Mouse (Mus musculus): Measurements from ENCODE around the gene Arid1b. TPM values are rescaled to one million over a fixed set of nuclear protein-coding genes. Genes with fewer than 3 reads are reported as not detected.

Arid1b gene
- total and polyA plus RNA-seq, 2 experiments = 9.7 to 11.7 TPM

DNA sequence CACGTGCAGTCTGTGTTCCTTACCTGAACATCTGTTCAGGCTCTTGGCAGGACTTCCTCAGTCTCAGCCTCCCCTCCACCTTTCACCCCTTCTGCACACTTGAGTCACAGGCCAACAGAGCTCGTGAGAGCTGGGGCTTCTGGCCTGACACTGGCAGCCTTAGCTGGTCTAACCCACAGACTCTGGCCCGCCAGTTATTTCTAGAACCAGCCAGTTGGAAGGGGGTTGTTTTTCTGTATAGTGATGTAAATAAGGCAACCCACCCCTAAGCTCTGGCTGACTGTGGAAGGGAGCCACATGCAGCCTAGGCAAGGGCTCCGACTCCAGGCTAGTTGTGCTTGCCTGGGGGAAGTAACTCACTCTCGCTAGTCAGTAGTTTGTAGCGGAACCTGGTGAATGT lies 276.7 kb downstream of the Arid1b start:
- no peak overlapping the region for H3K27ac ChIP-seq (replicated peaks; ENCODE audit: insufficient read depth, low read depth, low read length)
- no peaks in the 10 kb centered on the region; the same call in 1 of the 2 replicates for H3K79me2 ChIP-seq (ENCODE audit: control insufficient read depth, insufficient read depth, low read length)
- 93% methylated on average over 6 of the region's 6 CpGs for WGBS
- no peaks in the 10 kb centered on the region for H3K4me1 ChIP-seq (ENCODE audit: control insufficient read depth, insufficient read depth, low read length)
- H3K27me3 ChIP-seq (ENCODE audit: control insufficient read depth, insufficient read depth, low read length) = no peaks in the 10 kb centered on the region
- peaks cover 3% of the 10 kb centered on the region; the same call in 1 of the 2 replicates for H3K36me3 ChIP-seq (ENCODE audit: control insufficient read depth, insufficient read depth, low read length)
- DNase-seq (ENCODE audit: extremely low read depth, low read depth, low spot score) = no peak
- no peak for TF ChIP-seq CTCF (IDR thresholded peaks at IDR 0.05; ENCODE audit: low read depth, low read length)
- TF ChIP-seq POLR2A (IDR thresholded peaks at IDR 0.05; ENCODE audit: extremely low read depth, insufficient read depth, low read length) = no peak
- H3K4me3 ChIP-seq (ENCODE audit: insufficient read depth, low read depth, low read length) = no peak overlapping the region
- no peak overlapping the region for H3K9ac ChIP-seq (ENCODE audit: low read depth, low read length)

DNA sequence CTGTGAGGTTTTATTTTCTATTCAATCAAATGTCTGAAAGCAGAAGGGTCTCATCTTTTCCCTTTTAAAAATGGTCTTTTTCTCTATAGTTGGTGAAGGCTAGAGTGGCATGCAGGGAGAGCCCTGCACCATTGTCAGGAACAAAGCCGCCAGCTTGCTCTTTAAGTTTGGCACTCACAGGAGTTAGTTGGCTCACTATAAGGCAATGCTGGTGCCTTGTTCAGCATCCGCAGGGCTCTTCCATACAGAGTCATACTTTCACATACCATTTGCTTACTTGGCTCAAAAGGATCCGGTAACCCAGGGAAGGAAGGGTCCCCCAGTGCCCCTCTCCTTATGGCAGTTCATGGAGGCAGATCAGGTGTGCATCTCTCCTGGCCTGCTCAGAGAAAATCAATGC lies 279.0 kb downstream of the Arid1b start:
- Histone ChIP-seq H3K9ac (ENCODE audit: low read depth, low read length) (no peak overlapping the region), H3K4me1 (ENCODE audit: control insufficient read depth, insufficient read depth, low read length) (no peaks in the 10 kb centered on the region), H3K27ac (replicated peaks; ENCODE audit: insufficient read depth, low read depth, low read length) (no peak overlapping the region), H3K36me3 (ENCODE audit: control insufficient read depth, insufficient read depth, low read length) (peaks cover 1% of the 10 kb centered on the region; the same call in 1 of the 2 replicates), H3K27me3 (ENCODE audit: control insufficient read depth, insufficient read depth, low read length) (no peaks in the 10 kb centered on the region), H3K79me2 (ENCODE audit: control insufficient read depth, insufficient read depth, low read length) (no peaks in the 10 kb centered on the region), H3K4me3 (ENCODE audit: insufficient read depth, low read depth, low read length) (no peak overlapping the region)
- TF ChIP-seq CTCF (IDR thresholded peaks at IDR 0.05; ENCODE audit: low read depth, low read length) (no peak), POLR2A (IDR thresholded peaks at IDR 0.05; ENCODE audit: extremely low read depth, insufficient read depth, low read length) (no peak)
- 98% methylated on average over 3 of the region's 3 CpGs for WGBS
- no peak for DNase-seq (ENCODE audit: extremely low read depth, low read depth, low spot score)

DNA sequence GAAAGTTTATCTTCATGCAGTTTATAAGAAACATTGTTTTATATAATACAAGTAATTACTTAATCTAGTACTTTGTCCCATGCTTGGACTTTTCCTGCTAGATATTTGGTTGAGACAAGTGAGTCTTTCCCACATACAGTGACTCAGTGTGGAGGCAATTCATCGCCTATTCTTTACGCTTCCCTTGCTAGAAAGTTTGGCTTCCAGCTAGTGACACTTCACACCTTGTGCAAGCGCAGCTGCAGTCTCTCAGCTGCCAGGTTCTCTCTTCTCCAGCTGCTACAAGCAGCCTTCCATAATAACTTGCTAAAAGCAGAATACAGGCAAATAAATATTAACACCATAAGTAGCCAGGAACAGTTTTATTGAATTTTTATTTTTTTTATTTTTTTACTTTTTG lies 279.6 kb downstream of the Arid1b start:
- H3K79me2 ChIP-seq (ENCODE audit: control insufficient read depth, insufficient read depth, low read length) = no peaks in the 10 kb centered on the region
- DNase-seq (ENCODE audit: extremely low read depth, low read depth, low spot score) = no peak
- no peak overlapping the region for H3K27ac ChIP-seq (replicated peaks; ENCODE audit: insufficient read depth, low read depth, low read length)
- H3K9ac ChIP-seq (ENCODE audit: low read depth, low read length) = no peak overlapping the region
- TF ChIP-seq CTCF (IDR thresholded peaks at IDR 0.05; ENCODE audit: low read depth, low read length) (no peak), POLR2A (IDR thresholded peaks at IDR 0.05; ENCODE audit: extremely low read depth, insufficient read depth, low read length) (no peak)
- no peaks in the 10 kb centered on the region for H3K4me1 ChIP-seq (ENCODE audit: control insufficient read depth, insufficient read depth, low read length)
- H3K27me3 ChIP-seq (ENCODE audit: control insufficient read depth, insufficient read depth, low read length) = no peaks in the 10 kb centered on the region
- H3K36me3 ChIP-seq (ENCODE audit: control insufficient read depth, insufficient read depth, low read length) = no peaks in the 10 kb centered on the region
- WGBS = 94% methylated on average over 3 of the region's 3 CpGs
- H3K4me3 ChIP-seq (ENCODE audit: insufficient read depth, low read depth, low read length) = no peak overlapping the region

DNA sequence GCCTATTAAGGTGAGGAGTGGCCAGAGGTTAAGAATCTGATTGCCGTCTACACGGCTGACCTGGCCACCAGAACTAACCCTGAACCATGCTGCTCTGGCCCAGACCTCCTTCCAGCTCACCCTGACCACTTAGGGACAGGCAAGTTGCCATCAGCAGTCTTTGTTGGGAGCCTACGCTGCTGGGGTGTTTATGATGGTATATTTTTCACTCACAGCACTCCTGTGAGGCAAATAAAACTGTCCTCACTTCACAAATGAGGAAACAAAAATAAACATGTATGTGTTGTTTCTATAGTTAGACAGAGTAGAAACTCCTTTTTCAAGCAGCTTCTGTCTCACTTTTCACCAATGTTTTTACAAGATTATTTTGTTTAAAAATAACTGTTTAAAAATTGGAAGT lies 280.3 kb downstream of the Arid1b start:
- H3K27me3 ChIP-seq (ENCODE audit: control insufficient read depth, insufficient read depth, low read length) = no peaks in the 10 kb centered on the region
- 92% methylated on average over 3 of the region's 3 CpGs for WGBS
- no peaks in the 10 kb centered on the region for H3K4me1 ChIP-seq (ENCODE audit: control insufficient read depth, insufficient read depth, low read length)
- H3K27ac ChIP-seq (replicated peaks; ENCODE audit: insufficient read depth, low read depth, low read length) = no peak overlapping the region
- no peak overlapping the region for H3K4me3 ChIP-seq (ENCODE audit: insufficient read depth, low read depth, low read length)
- no peak overlapping the region for H3K9ac ChIP-seq (ENCODE audit: low read depth, low read length)
- DNase-seq (ENCODE audit: extremely low read depth, low read depth, low spot score) = no peak
- H3K36me3 ChIP-seq (ENCODE audit: control insufficient read depth, insufficient read depth, low read length) = no peaks in the 10 kb centered on the region
- TF ChIP-seq POLR2A (IDR thresholded peaks at IDR 0.05; ENCODE audit: extremely low read depth, insufficient read depth, low read length) = no peak
- TF ChIP-seq CTCF (IDR thresholded peaks at IDR 0.05; ENCODE audit: low read depth, low read length) = no peak
- no peaks in the 10 kb centered on the region for H3K79me2 ChIP-seq (ENCODE audit: control insufficient read depth, insufficient read depth, low read length)

DNA sequence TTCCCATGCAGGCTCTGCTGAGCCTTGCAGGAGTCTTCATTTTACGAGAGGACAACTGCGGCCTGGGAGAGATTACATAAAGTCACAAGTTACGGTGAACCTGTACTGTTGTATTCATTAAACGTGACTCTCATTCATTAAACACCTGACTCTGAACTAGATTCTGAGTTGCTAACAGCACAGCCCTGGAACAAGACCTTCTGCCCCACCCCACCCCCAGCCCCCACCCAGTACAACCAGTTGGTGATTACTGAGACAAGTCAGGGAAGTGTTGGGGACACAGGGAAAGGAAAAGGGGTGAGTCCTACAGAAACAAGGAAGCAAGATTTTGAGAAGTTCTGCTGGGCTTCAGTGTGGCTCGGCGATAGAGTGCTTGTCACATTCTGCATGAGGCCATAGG lies 281.6 kb downstream of the Arid1b start:
- DNase-seq (ENCODE audit: extremely low read depth, low read depth, low spot score) = no peak
- H3K9ac ChIP-seq (ENCODE audit: low read depth, low read length) = no peak overlapping the region

DNA sequence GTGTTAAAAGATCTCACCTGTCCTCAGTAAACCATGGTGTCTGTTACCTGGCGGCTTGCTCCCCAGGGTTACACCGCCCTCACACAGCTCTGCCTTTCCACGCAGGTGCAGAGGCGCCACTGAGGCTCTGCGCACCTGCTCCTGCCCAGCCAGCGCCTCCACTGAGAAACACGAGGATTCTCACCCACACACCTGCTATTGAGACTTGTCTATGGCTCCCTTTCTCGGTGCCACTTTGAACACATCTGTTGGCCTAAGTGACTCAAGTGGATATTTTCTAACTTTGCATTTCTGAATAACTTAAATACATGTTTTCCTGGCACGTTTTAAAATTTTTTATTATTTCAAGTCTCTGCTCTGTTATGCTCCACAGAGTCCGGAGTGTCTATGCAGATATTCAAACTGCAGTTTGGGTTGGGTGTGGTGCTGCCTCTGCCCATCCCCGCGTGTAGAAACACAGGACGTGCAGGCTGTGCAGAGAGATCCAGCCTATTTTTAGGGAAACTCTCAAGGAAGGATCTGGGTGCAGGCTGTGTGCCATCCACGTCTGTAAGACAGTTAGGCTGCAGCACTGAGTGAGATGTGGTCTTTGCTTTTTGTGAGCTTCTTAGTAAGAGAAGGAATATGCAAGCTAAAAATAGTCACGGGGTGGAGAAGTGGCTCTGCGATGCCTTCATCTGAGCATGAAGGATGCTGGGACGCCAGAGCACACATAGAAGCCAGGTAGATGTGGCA lies 283.2 kb downstream of the Arid1b start:
- WGBS = 93% methylated on average over 17 of the region's 17 CpGs
- Histone ChIP-seq H3K27me3 (ENCODE audit: control insufficient read depth, insufficient read depth, low read length) (no peaks in the 10 kb centered on the region), H3K9ac (ENCODE audit: low read depth, low read length) (no peak overlapping the region), H3K4me3 (ENCODE audit: insufficient read depth, low read depth, low read length) (no peak overlapping the region), H3K27ac (replicated peaks; ENCODE audit: insufficient read depth, low read depth, low read length) (no peak overlapping the region), H3K36me3 (ENCODE audit: control insufficient read depth, insufficient read depth, low read length) (no peaks in the 10 kb centered on the region), H3K79me2 (ENCODE audit: control insufficient read depth, insufficient read depth, low read length) (no peaks in the 10 kb centered on the region), H3K4me1 (ENCODE audit: control insufficient read depth, insufficient read depth, low read length) (peaks cover 6% of the 10 kb centered on the region)
- no peak for DNase-seq (ENCODE audit: extremely low read depth, low read depth, low spot score)
- TF ChIP-seq CTCF (IDR thresholded peaks at IDR 0.05; ENCODE audit: low read depth, low read length) = no peak
- TF ChIP-seq POLR2A (IDR thresholded peaks at IDR 0.05; ENCODE audit: extremely low read depth, insufficient read depth, low read length) = no peak

More for the DNA sequence above, 281.6 kb downstream of the Arid1b start:
- no peaks in the 10 kb centered on the region for H3K36me3 ChIP-seq (ENCODE audit: control insufficient read depth, insufficient read depth, low read length)
- no peaks in the 10 kb centered on the region for H3K27me3 ChIP-seq (ENCODE audit: control insufficient read depth, insufficient read depth, low read length)
- no peak overlapping the region for H3K4me3 ChIP-seq (ENCODE audit: insufficient read depth, low read depth, low read length)
- WGBS = 92% methylated on average over 6 of the region's 6 CpGs
- no peak for TF ChIP-seq CTCF (IDR thresholded peaks at IDR 0.05; ENCODE audit: low read depth, low read length)
- no peak for TF ChIP-seq POLR2A (IDR thresholded peaks at IDR 0.05; ENCODE audit: extremely low read depth, insufficient read depth, low read length)
- no peaks in the 10 kb centered on the region for H3K79me2 ChIP-seq (ENCODE audit: control insufficient read depth, insufficient read depth, low read length)
- no peaks in the 10 kb centered on the region for H3K4me1 ChIP-seq (ENCODE audit: control insufficient read depth, insufficient read depth, low read length)
- H3K27ac ChIP-seq (replicated peaks; ENCODE audit: insufficient read depth, low read depth, low read length) = no peak overlapping the region
